Mouse (Mus musculus) thymus, adult 2 months (tissue): ENCODE data around the gene Ccdc189.

Experiments
- CTCF ChIP-seq: fragments of 200-500 bp; IDR thresholded peaks from 2 replicates; pipeline ENCODE4 v1.5.1; 2012; ENCODE audit warnings: mild to moderate bottlenecking, control low read depth, low read length, moderate library complexity, borderline replicate concordance; ENCODE audit not compliant: control insufficient read depth, poor library complexity, insufficient read depth; ENCODE audit errors: extremely low read depth
- POLR2A ChIP-seq: fragments of 200-500 bp; IDR thresholded peaks from 2 replicates; pipeline ENCODE4 v1.6.1; 2012; ENCODE audit warnings: mild to moderate bottlenecking, low read length, control low read depth, moderate library complexity; ENCODE audit not compliant: control insufficient read depth, poor library complexity, insufficient read depth; ENCODE audit errors: extremely low read depth

DNA sequence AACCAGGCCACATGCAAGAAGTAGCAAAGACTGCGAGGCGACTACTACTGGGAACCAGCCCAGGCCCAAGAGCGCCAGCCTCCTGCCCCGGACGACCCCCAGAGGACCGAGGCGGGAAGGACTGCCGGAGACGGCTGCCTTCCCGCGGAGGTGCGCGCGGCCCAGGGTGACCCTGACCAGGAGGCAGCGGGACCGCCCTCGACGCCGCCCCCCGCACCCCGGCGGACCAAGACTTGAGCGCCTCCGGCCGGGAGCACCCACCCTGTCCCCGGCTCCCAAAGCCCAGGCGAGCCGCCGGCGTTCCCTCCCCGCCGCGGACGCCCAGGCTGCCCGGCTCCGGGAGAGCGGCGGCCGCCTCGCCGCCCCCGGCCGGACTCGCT, 26.1 kb upstream of the Ccdc189 start:
- no peak for TF ChIP-seq CTCF
- TF ChIP-seq POLR2A: no peak; the same call in 1 of the 2 replicates
